Mouse (Mus musculus) heart, adult 2 months (tissue): Measurements from ENCODE around the gene Tdgf1.

Experiments used
- CTCF ChIP-seq: fragments of 200-600 bp; IDR thresholded peaks from 2 replicates; pipeline ENCODE4 v1.8.1; 2022; ENCODE audit warnings: antibody characterized with exemption, mild to moderate bottlenecking, moderate library complexity
- POLR2A ChIP-seq: fragments of 200-500 bp; IDR thresholded peaks from 2 replicates; pipeline ENCODE4 v1.6.1; 2011; ENCODE audit warnings: mild to moderate bottlenecking, low read depth, low read length, control low read depth; ENCODE audit not compliant: insufficient read depth

DNA sequence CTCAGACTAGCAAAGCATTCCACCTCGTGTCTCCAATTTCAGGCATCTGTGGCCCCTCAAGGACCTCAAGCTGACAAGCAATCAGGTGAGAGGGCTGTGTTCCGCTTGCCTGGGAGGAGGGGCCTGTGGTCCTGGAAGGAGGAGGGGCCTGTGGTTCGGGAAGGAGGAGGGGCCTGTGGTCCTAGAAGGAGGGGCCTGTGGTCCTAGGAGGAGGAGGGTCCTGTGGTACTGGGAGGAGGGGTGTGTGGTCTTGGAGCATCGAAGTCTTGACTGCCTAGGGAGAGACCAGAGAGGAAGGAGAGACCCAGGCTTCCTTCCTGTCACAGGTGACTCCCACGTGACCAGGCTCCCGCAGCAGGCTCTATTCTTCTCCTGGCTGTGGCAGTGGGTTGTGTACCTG lies 49.4 kb downstream of the Tdgf1 start:
- TF ChIP-seq CTCF (no peak), POLR2A (no peak)
